Mouse (Mus musculus): ENCODE measurements at regions not wholly inside any gene's neighbourhood (a gene's known extent, or its start where the extent isn't known, plus 50 kb on each side); places are given as distances from the start of the nearest gene placed in this dataset.

DNA sequence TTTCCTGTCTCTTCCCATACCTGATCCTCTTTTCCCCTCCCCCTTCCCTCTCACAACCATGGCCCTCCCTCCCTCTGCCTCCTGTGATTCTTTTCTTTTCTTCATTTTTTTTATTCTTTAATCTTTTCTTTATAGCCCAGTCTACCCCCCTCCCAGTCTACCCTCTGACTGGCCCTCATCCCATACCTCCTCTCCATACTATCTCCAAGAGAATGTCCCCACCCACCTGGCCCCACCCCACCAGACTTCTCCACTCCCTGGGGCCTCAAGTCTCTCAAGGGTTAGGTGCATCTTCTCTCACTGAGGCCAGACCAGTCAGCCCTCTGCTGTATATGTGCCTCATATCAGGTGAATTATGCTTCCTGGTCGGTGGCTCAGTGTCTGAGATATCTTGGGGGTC lies 61.9 kb upstream of the Gm49339 start:
- no peak overlapping the region for H3K4me3 ChIP-seq (ENCODE audit: insufficient read depth, low read depth, low read length)
- no peaks in the 10 kb centered on the region for H3K36me3 ChIP-seq (ENCODE audit: control insufficient read depth, insufficient read depth, low read length)
- no peaks in the 10 kb centered on the region for H3K27me3 ChIP-seq (ENCODE audit: control insufficient read depth, insufficient read depth, low read length)
- DNase-seq (ENCODE audit: extremely low read depth, low read depth, low spot score), result no peak
- H3K27ac ChIP-seq (replicated peaks; ENCODE audit: insufficient read depth, low read depth, low read length), result no peak overlapping the region
- 80% methylated on average over 1 of the region's 1 CpGs for WGBS
- H3K9ac ChIP-seq (ENCODE audit: low read depth, low read length), result no peak overlapping the region
- H3K79me2 ChIP-seq (ENCODE audit: control insufficient read depth, insufficient read depth, low read length), result no peaks in the 10 kb centered on the region
- H3K4me1 ChIP-seq (ENCODE audit: control insufficient read depth, insufficient read depth, low read length), result no peaks in the 10 kb centered on the region
- TF ChIP-seq POLR2A (IDR thresholded peaks at IDR 0.05; ENCODE audit: extremely low read depth, insufficient read depth, low read length), result no peak
- TF ChIP-seq CTCF (IDR thresholded peaks at IDR 0.05; ENCODE audit: low read depth, low read length), result no peak

DNA sequence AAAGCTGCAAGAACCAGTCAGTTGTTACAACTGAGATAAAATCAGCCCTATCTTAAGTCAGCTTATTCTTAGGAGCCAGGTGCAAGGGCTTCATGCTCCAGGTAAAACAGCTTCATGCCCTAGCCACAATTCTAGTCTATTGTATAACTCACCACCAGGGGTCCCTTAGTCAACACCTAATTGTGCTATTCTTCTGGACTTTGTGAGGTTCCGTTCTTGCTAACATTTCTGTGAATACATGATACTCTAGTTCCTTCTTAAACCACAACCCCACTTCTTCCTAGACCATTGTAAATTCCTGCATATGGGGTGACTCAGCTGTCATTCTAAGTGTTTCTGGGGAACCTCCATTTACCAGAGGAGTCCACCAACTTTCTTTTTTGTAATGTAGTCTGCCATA lies 57.9 kb upstream of the Gm49339 start:
- Histone ChIP-seq H3K4me3 (ENCODE audit: insufficient read depth, low read depth, low read length) (no peak overlapping the region), H3K4me1 (ENCODE audit: control insufficient read depth, insufficient read depth, low read length) (no peaks in the 10 kb centered on the region), H3K36me3 (ENCODE audit: control insufficient read depth, insufficient read depth, low read length) (no peaks in the 10 kb centered on the region), H3K9ac (ENCODE audit: low read depth, low read length) (no peak overlapping the region), H3K27me3 (ENCODE audit: control insufficient read depth, insufficient read depth, low read length) (no peaks in the 10 kb centered on the region), H3K27ac (replicated peaks; ENCODE audit: insufficient read depth, low read depth, low read length) (no peak overlapping the region), H3K79me2 (ENCODE audit: control insufficient read depth, insufficient read depth, low read length) (no peaks in the 10 kb centered on the region)
- TF ChIP-seq CTCF (IDR thresholded peaks at IDR 0.05; ENCODE audit: low read depth, low read length), result no peak
- peak; percentile 17 for DNase-seq (ENCODE audit: extremely low read depth, low read depth, low spot score)
- 79% methylated on average over 1 of the region's 1 CpGs for WGBS

Data from liver, adult 2 months (tissue).